Mouse (Mus musculus) olfactory bulb, adult 2 months (tissue): ENCODE measurements around the gene Elfn2. TPM values are rescaled to one million over a fixed set of nuclear protein-coding genes. Genes with fewer than 3 reads are reported as not detected.

ENCODE experiments used
- H3K27ac ChIP-seq: fragments of 200-500 bp; 2 replicates; pipeline ENCODE4 v1.5.1; 2012; ENCODE audit warnings: low read depth, low read length; ENCODE audit not compliant: insufficient read depth
- H3K4me1 ChIP-seq: fragments of 200-500 bp; 2 replicates; pipeline ENCODE4 v1.6.1; 2012; ENCODE audit warnings: low read length; ENCODE audit not compliant: control insufficient read depth, insufficient read depth
- H3K4me3 ChIP-seq: fragments of 200-500 bp; 2 replicates; pipeline ENCODE4 v1.5.1; 2012; ENCODE audit warnings: mild to moderate bottlenecking, low read depth, low read length, moderate library complexity; ENCODE audit not compliant: insufficient read depth
- CTCF ChIP-seq: fragments of 200-500 bp; IDR thresholded peaks from 2 replicates; pipeline ENCODE4 v1.5.1; 2012; ENCODE audit warnings: low read depth, mild to moderate bottlenecking, low read length, moderate library complexity; ENCODE audit not compliant: insufficient read depth
- POLR2A ChIP-seq: fragments of 200-500 bp; IDR thresholded peaks from 2 replicates; pipeline ENCODE4 v1.6.1; 2012; ENCODE audit warnings: mild to moderate bottlenecking, low read depth, low read length, moderate library complexity; ENCODE audit not compliant: insufficient read depth
- WGBS: fragments of 180-500 bp; shearing (Covaris S2); methylation state at CpG from one replicate; pipeline ENCODE4 v1.1.7; 2018; 5-methylcytosine and 5-hydroxymethylcytosine counted together
- polyA plus RNA-seq: library from polyadenylated mRNA; stranded (reverse); fragments of >200 nt; gene quantifications from 2 replicates; pipeline ENCODE4 v1.2.4, GENCODE M21; 2012; ENCODE audit warnings: low replicate concordance; ENCODE audit not compliant: missing spikeins, insufficient read depth, insufficient read length

Elfn2 gene
- polyA plus RNA-seq, 1 experiment: not detected

- no peak overlapping the region for H3K27ac ChIP-seq
- H3K4me3 ChIP-seq: no peak overlapping the region
- peaks cover 58% of the 10 kb centered on the region for H3K4me1 ChIP-seq
- 40% methylated on average over 13 of the region's 13 CpGs for WGBS
- TF ChIP-seq CTCF (no peak), POLR2A (no peak)
Observed at GRCm38 (mm10) chr15:78698491-78699135, 20.0 kb downstream of the Elfn2 start.

GRCm38 (mm10) chr15:78698084-78698483 lies 20.5 kb downstream of the Elfn2 start:
- no peak overlapping the region for H3K4me3 ChIP-seq
- WGBS: 33% methylated on average over 5 of the region's 5 CpGs
- TF ChIP-seq POLR2A (no peak), CTCF (no peak)
- H3K27ac ChIP-seq: no peak overlapping the region
- peaks cover 55% of the 10 kb centered on the region for H3K4me1 ChIP-seq

DNA sequence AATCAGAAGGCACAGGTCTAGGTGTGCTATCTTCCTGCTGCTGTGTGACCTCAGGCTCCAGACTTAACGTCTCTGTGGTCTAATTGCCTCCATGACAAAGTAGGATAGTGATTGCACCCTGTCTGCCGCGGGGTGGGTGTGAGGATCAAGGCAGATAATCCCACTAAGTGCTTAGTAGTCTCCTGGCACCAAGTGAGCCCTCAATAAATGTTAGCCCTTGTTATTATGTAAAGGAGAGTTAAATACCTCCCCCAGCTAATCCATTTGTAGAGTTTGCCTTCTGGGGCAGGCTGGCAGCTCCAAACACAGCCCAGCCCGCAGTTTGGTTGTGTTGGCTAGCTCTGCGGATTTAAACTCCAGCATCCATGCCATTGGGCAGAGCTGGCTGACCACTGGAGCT lies 22.8 kb downstream of the Elfn2 start:
- Histone ChIP-seq H3K4me3 (no peak overlapping the region), H3K27ac (peak overlapping the region; percentile 26; the same call in 1 of the 2 replicates), H3K4me1 (peaks cover 64% of the 10 kb centered on the region)
- TF ChIP-seq CTCF (no peak), POLR2A (no peak)
- WGBS: 20% methylated on average over 5 of the region's 5 CpGs

GRCm38 (mm10) chr15:78692505-78692904 lies 26.1 kb downstream of the Elfn2 start:
- WGBS: 27% methylated on average over 8 of the region's 8 CpGs
- Histone ChIP-seq H3K27ac (0 out of 2 replicates have a peak overlapping the region, but pooled peaks have one; percentile 14), H3K4me1 (peaks cover 71% of the 10 kb centered on the region), H3K4me3 (no peak overlapping the region)
- TF ChIP-seq POLR2A (no peak), CTCF (no peak)

DNA sequence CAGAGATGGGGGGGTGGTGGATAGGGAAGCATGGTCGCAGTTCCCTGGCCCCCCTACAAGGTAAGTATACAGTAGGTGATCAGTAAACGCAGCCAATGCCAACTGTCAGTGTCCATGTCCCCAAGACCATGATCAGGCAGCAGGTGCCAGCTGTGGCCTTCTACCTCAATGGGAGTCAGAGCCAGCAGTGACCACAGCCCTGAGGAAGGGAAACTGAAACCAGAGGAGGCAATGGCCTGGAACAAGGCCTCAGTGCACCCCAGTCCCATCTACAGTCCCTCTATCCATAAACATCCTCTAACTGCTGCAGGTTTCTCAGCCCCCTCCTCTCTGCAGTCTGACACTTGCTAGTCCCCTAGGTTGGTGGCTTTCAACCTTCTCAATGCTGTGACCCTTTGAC lies 27.9 kb downstream of the Elfn2 start:
- 85% methylated on average over 2 of the region's 2 CpGs for WGBS
- TF ChIP-seq POLR2A (no peak), CTCF (no peak)
- H3K27ac ChIP-seq: no peak overlapping the region
- H3K4me3 ChIP-seq: no peak overlapping the region
- H3K4me1 ChIP-seq: peaks cover 74% of the 10 kb centered on the region

DNA sequence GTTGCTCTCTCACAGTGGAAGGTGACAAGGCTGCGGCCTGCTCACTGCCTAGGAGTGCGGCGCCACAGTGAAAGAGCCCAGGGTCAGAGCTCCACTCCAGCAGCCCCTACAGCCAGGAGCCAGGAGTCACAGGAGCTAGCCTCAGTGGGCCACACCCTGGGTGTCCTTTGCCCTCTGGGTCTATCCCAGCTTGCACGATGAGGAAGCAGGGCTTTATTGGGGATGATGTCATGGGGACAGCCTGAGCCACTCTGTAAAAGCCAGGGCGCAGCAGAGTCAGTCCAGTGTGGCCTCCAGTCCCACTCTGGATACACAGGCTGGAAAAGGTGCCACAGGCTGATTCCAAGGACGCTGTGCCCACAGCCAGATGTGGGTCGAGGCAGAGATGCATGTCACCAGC lies 31.7 kb downstream of the Elfn2 start:
- WGBS: 69% methylated on average over 7 of the region's 7 CpGs
- peaks cover 88% of the 10 kb centered on the region for H3K4me1 ChIP-seq
- H3K27ac ChIP-seq: no peak overlapping the region
- TF ChIP-seq POLR2A (no peak), CTCF (no peak)
- no peak overlapping the region for H3K4me3 ChIP-seq

DNA sequence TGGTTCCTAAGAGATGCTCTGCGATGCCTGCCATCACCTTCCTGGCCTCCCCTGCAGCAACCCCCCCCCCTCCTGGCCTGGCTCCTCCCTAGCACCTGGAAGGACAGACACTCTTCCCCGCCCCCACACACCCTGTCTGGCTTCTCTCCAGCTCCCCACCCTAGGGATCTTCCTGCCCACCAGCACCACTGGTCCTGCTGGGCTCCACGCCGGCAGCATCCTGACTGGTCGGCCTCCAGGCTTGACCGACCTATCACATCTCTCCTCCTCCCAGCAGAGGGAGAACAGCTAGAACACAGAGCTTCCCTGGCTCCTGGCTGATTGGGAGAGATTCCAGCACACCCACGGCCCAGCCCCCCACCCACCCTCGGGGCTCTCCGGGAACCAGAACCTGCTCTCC lies 34.5 kb downstream of the Elfn2 start:
- TF ChIP-seq CTCF: no peak
- no peak for TF ChIP-seq POLR2A
- Histone ChIP-seq H3K27ac (peak overlapping the region; percentile 70), H3K4me1 (peaks cover 93% of the 10 kb centered on the region), H3K4me3 (no peak overlapping the region)
- WGBS: 5% methylated on average over 9 of the region's 9 CpGs

DNA sequence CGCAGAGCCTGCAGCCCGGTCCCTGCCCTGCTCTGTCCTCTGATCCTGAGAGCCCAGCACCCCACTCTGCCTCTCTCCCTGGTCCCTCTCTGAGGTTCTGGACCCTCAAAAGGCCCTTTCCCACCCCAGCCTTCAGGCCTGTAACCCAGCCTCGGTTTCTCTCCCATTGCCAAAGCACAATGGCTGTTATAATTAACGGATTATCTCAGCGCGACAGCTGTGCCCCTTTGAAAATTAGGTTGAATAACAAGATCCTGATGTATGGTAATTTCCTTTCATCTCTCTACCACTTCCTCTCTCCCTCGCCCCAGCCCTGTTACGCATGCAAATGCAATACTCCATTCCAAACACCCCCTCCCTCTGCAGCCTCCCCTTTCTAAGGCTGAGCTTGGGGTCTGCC lies 35.1 kb downstream of the Elfn2 start:
- H3K27ac ChIP-seq: peak overlapping the region; percentile 59
- peaks cover 93% of the 10 kb centered on the region for H3K4me1 ChIP-seq
- 19% methylated on average over 8 of the region's 8 CpGs for WGBS
- no peak for TF ChIP-seq CTCF
- no peak; the same call in 1 of the 2 replicates for TF ChIP-seq POLR2A
- H3K4me3 ChIP-seq: no peak overlapping the region

DNA sequence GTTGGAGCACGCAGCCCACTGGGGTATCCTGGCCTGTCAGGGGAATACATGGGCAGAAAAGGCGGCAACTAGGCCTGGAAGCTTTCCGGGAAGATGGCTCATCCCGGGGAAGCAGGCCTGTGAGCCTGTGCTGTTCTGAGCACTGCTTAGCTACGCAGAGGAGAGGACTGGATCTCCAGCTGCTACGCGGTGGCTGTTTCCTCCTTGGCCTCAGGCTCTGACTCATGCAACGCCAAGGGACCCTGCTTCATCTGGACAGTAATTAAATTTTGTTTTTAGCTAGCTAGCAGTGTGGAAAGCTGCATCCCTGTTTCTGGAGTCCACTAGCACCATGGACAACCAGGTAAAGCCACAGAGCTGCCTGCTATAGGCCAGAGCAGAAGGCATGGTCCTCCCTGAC lies 36.8 kb downstream of the Elfn2 start:
- no peak overlapping the region for H3K4me3 ChIP-seq
- WGBS: 41% methylated on average over 8 of the region's 8 CpGs
- TF ChIP-seq POLR2A (no peak), CTCF (no peak)
- peak overlapping the region; percentile 23 for H3K27ac ChIP-seq
- peaks cover 94% of the 10 kb centered on the region for H3K4me1 ChIP-seq

DNA sequence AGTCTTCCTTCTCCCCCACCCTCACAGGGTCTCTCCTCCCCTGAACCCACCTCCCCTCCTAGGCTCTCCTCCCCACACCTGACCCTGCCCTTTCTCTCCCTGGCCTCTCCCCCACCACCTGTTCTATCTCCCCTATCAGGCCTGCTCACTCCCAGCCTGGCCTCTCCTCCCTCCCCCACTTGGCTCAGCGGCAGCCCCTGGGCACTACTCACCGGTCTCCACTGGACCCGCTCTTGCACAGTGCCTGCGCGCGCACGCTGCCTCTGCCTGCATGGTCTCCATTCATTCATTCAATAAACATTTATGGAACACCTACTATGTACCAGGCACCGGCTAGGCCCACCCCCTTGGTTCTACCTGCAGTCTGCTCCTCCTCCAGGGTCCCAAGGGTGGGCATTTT lies 37.3 kb downstream of the Elfn2 start:
- TF ChIP-seq CTCF (no peak), POLR2A (no peak)
- WGBS: 83% methylated on average over 8 of the region's 8 CpGs
- H3K27ac ChIP-seq: peak overlapping the region; percentile 23; the same call in 1 of the 2 replicates
- no peak overlapping the region for H3K4me3 ChIP-seq
- H3K4me1 ChIP-seq: peaks cover 94% of the 10 kb centered on the region
